Mouse (Mus musculus) MEL (cell line): ENCODE measurements around the gene Nos3. TPM values are rescaled to one million over a fixed set of nuclear protein-coding genes. Genes with fewer than 3 reads are reported as not detected.

Source experiments
- DNase-seq: peaks from one replicate; pipeline ENCODE4 v3.0.0; 2011; ENCODE audit warnings: low read depth, low spot score
- H3K27ac ChIP-seq: 2 replicates; pipeline ENCODE4 v1.5.1; 2012; ENCODE audit warnings: low read depth, mild to moderate bottlenecking, control low read depth, low read length, moderate library complexity; ENCODE audit not compliant: control insufficient read depth
- H3K27me3 ChIP-seq, 2 experiments: fragments of 150-350 bp in 1 of 2; sonication (generic) in 1 of 2; 2 replicates each; pipeline ENCODE4 v1.6.1; 2012; ENCODE audit warnings: low read length in 2 of 2, mild to moderate bottlenecking in 2 of 2, improper control_type of control experiment in 1 of 2, moderate library complexity in 1 of 2; ENCODE audit not compliant: insufficient read depth in 2 of 2, control insufficient read depth in 1 of 2
- H3K36me3 ChIP-seq, 2 experiments: 2 replicates each; pipeline ENCODE4 v1.6.1; 2012 to 2014; ENCODE audit warnings: low read length in 2 of 2, improper control_type of control experiment in 1 of 2, inconsistent platforms in 1 of 2, mild to moderate bottlenecking in 1 of 2; ENCODE audit not compliant: insufficient read depth in 2 of 2, control insufficient read depth in 1 of 2
- H3K4me1 ChIP-seq, 2 experiments: fragments of 150-350 bp in 1 of 2; sonication (generic) in 1 of 2; 2 replicates each; pipeline ENCODE4 v1.6.1; 2012; ENCODE audit warnings: low read length in 2 of 2, improper control_type of control experiment in 1 of 2, mild to moderate bottlenecking in 1 of 2; ENCODE audit not compliant: insufficient read depth in 2 of 2, control insufficient read depth in 1 of 2
- H3K4me3 ChIP-seq, 2 experiments: fragments of 150-350 bp in 1 of 2; sonication (generic) in 1 of 2; 2 replicates each; pipeline ENCODE4 v1.5.1; 2012; ENCODE audit warnings: low read depth in 2 of 2, low read length in 2 of 2, mild to moderate bottlenecking in 2 of 2, moderate library complexity in 2 of 2, control low read depth in 1 of 2, improper control_type of control experiment in 1 of 2; ENCODE audit not compliant: control insufficient read depth in 1 of 2, insufficient read depth in 1 of 2
- H3K79me2 ChIP-seq: 2 replicates; pipeline ENCODE4 v1.6.1; 2012; ENCODE audit warnings: mild to moderate bottlenecking, low read length, moderate library complexity; ENCODE audit not compliant: control insufficient read depth, poor library complexity, insufficient read depth
- H3K9ac ChIP-seq: 2 replicates; pipeline ENCODE4 v1.6.1; 2012; ENCODE audit warnings: low read depth, mild to moderate bottlenecking, control low read depth, low read length, moderate library complexity; ENCODE audit not compliant: control insufficient read depth, poor library complexity, severe bottlenecking
- H3K9me3 ChIP-seq: fragments of 150-350 bp; sonication (generic); replicated peaks from 2 replicates; pipeline ENCODE4 v1.6.1; 2012; ENCODE audit warnings: mild to moderate bottlenecking, low read length, improper control_type of control experiment, moderate library complexity; ENCODE audit not compliant: insufficient read depth
- CHD1 ChIP-seq: IDR thresholded peaks from 2 replicates; pipeline ENCODE4 v1.6.1; 2012; ENCODE audit warnings: low read depth, mild to moderate bottlenecking, inconsistent platforms, low read length, improper control_type of control experiment
- CHD2 ChIP-seq: IDR thresholded peaks from 2 replicates; pipeline ENCODE4 v1.6.1; 2011; ENCODE audit warnings: low read length, improper control_type of control experiment
- CTCF ChIP-seq, 3 experiments: IDR thresholded peaks in 2 of 3; conservative IDR thresholded peaks in 1 of 3; 2 replicates each; pipeline ENCODE4 v1.5.1; 2011 to 2012; ENCODE audit warnings: low read length in 3 of 3, low read depth in 2 of 3, mild to moderate bottlenecking in 2 of 3, improper control_type of control experiment in 1 of 3, inconsistent platforms in 1 of 3, mixed read lengths in 1 of 3, moderate library complexity in 1 of 3; ENCODE audit not compliant: control insufficient read depth in 1 of 3, insufficient read depth in 1 of 3, poor library complexity in 1 of 3, severe bottlenecking in 1 of 3
- E2F4 ChIP-seq: IDR thresholded peaks from 2 replicates; pipeline ENCODE4 v1.6.1; 2011; ENCODE audit warnings: low read depth, low read length, improper control_type of control experiment, borderline replicate concordance
- EP300 ChIP-seq, 2 experiments: IDR thresholded peaks; 2 replicates each; pipeline ENCODE4 v1.6.1; 2011; ENCODE audit warnings: improper control_type of control experiment in 2 of 2, low read length in 2 of 2, low read depth in 1 of 2, mild to moderate bottlenecking in 1 of 2
- ETS1 ChIP-seq: IDR thresholded peaks from 2 replicates; pipeline ENCODE4 v1.6.1; 2012; ENCODE audit warnings: low read depth, mild to moderate bottlenecking, inconsistent platforms, low read length, improper control_type of control experiment, moderate library complexity
- GABPA ChIP-seq: IDR thresholded peaks from 2 replicates; pipeline ENCODE4 v1.6.1; 2012; ENCODE audit warnings: low read depth, mild to moderate bottlenecking, inconsistent platforms, low read length, improper control_type of control experiment, moderate library complexity
- GATA1 ChIP-seq: IDR thresholded peaks from 2 replicates; pipeline ENCODE4 v1.6.1; 2011; ENCODE audit warnings: low read depth, low read length, improper control_type of control experiment
- HCFC1 ChIP-seq: IDR thresholded peaks from 2 replicates; pipeline ENCODE4 v1.6.1; 2012; ENCODE audit warnings: low read depth, mild to moderate bottlenecking, inconsistent platforms, low read length, improper control_type of control experiment, moderate library complexity
- JUND ChIP-seq: IDR thresholded peaks from 2 replicates; pipeline ENCODE4 v1.6.1; 2011; ENCODE audit warnings: low read depth, mild to moderate bottlenecking, improper control_type of control experiment, low read length
- KAT2A ChIP-seq: conservative IDR thresholded peaks from 2 replicates; pipeline ENCODE4 v1.6.1; 2012; ENCODE audit warnings: low read depth, low read length, improper control_type of control experiment, inconsistent platforms
- MAFK ChIP-seq: IDR thresholded peaks from 2 replicates; pipeline ENCODE4 v1.6.1; 2011; ENCODE audit warnings: low read depth, mild to moderate bottlenecking, low read length, improper control_type of control experiment, borderline replicate concordance
- MAX ChIP-seq: IDR thresholded peaks from 2 replicates; pipeline ENCODE4 v1.6.1; 2011; ENCODE audit warnings: low read length, improper control_type of control experiment
- MAZ ChIP-seq: IDR thresholded peaks from 2 replicates; pipeline ENCODE4 v1.6.1; 2012; ENCODE audit warnings: low read depth, mild to moderate bottlenecking, inconsistent platforms, low read length, improper control_type of control experiment
- MEF2A ChIP-seq: IDR thresholded peaks from 2 replicates; pipeline ENCODE4 v1.6.1; 2014; ENCODE audit warnings: low read depth, mild to moderate bottlenecking, inconsistent platforms, low read length, improper control_type of control experiment; ENCODE audit not compliant: poor library complexity, insufficient replicate concordance, severe bottlenecking; ENCODE audit errors: extremely low read depth
- MYC ChIP-seq: IDR thresholded peaks from 2 replicates; pipeline ENCODE4 v1.6.1; 2011; ENCODE audit warnings: low read depth, mild to moderate bottlenecking, low read length, improper control_type of control experiment, moderate library complexity
- POLR2A ChIP-seq, 2 experiments: IDR thresholded peaks; 2 replicates each; pipeline ENCODE4 v1.6.1; 2011 to 2012; ENCODE audit warnings: low read length in 2 of 2, mild to moderate bottlenecking in 2 of 2, control low read depth in 1 of 2, improper control_type of control experiment in 1 of 2, low read depth in 1 of 2, moderate library complexity in 1 of 2; ENCODE audit not compliant: control insufficient read depth in 1 of 2, insufficient read depth in 1 of 2, poor library complexity in 1 of 2
- POLR2AphosphoS2 ChIP-seq: IDR thresholded peaks from 2 replicates; pipeline ENCODE4 v1.6.1; 2011; ENCODE audit warnings: low read length, improper control_type of control experiment
- RAD21 ChIP-seq: IDR thresholded peaks from 2 replicates; pipeline ENCODE4 v1.6.1; 2011; ENCODE audit warnings: mild to moderate bottlenecking, low read depth, low read length, improper control_type of control experiment
- RCOR1 ChIP-seq: IDR thresholded peaks from 2 replicates; pipeline ENCODE4 v1.6.1; 2012; ENCODE audit warnings: low read depth, mild to moderate bottlenecking, inconsistent platforms, low read length, improper control_type of control experiment
- SIN3A ChIP-seq: IDR thresholded peaks from 2 replicates; pipeline ENCODE4 v1.6.1; 2012; ENCODE audit warnings: low read length, improper control_type of control experiment, inconsistent platforms
- TAL1 ChIP-seq: IDR thresholded peaks from 2 replicates; pipeline ENCODE4 v1.6.1; 2012; ENCODE audit warnings: mild to moderate bottlenecking, inconsistent platforms, low read length, moderate library complexity, mixed read lengths
- TBP ChIP-seq: IDR thresholded peaks from 2 replicates; pipeline ENCODE4 v1.8.0; 2011; ENCODE audit warnings: low read depth, low read length, improper control_type of control experiment
- TCF12 ChIP-seq: IDR thresholded peaks from 2 replicates; pipeline ENCODE4 v1.6.1; 2014; ENCODE audit warnings: low read depth, mild to moderate bottlenecking, inconsistent platforms, low read length, improper control_type of control experiment, moderate library complexity
- UBTF ChIP-seq: IDR thresholded peaks from 2 replicates; pipeline ENCODE4 v1.6.1; 2012; ENCODE audit warnings: low read depth, mild to moderate bottlenecking, inconsistent platforms, low read length, improper control_type of control experiment, moderate library complexity, borderline replicate concordance; ENCODE audit not compliant: insufficient read depth
- ZC3H11A ChIP-seq: IDR thresholded peaks from 2 replicates; pipeline ENCODE4 v1.6.1; 2012; ENCODE audit warnings: low read depth, mild to moderate bottlenecking, inconsistent platforms, low read length, improper control_type of control experiment
- ZMIZ1 ChIP-seq: IDR thresholded peaks from 2 replicates; pipeline ENCODE4 v1.6.1; 2012; ENCODE audit warnings: low read depth, mild to moderate bottlenecking, inconsistent platforms, low read length, improper control_type of control experiment, moderate library complexity
- ZNF384 ChIP-seq: IDR thresholded peaks from 2 replicates; pipeline ENCODE4 v1.6.1; 2012; ENCODE audit warnings: low read depth, mild to moderate bottlenecking, inconsistent platforms, low read length, improper control_type of control experiment
- polyA plus RNA-seq, 2 experiments: library from polyadenylated mRNA; stranded (reverse) in 1 of 2; unstranded in 1 of 2; fragments of >175 nt in 1 of 2; fragments of >200 nt in 1 of 2; gene quantifications; 2 replicates each; pipeline versions ENCODE4 v1.2.1 to v1.2.4; 2012; ENCODE audit warnings: low replicate concordance in 2 of 2, low read depth in 1 of 2; ENCODE audit not compliant: insufficient read length in 2 of 2, insufficient read depth in 1 of 2, missing spikeins in 1 of 2
- total RNA-seq: library from RNA; depleted of rRNA; stranded (reverse); fragments of 300-350 nt; gene quantifications from 2 replicates; pipeline ENCODE4 v1.2.3, GENCODE M21; 2012

Nos3 gene
- total and polyA plus RNA-seq, 3 experiments, result 3.9 to 6.2 TPM; not detected in 1

GRCm38 (mm10) chr5:24379501-24379900, 14.9 kb downstream of the Nos3 start:
- Histone ChIP-seq H3K9ac (peak overlapping the region; percentile 26), H3K27ac (peak overlapping the region; percentile 77), H3K9me3 (no peaks in the 10 kb centered on the region), H3K27me3 (no peaks in the 10 kb centered on the region), H3K36me3 (peaks cover 0 to 43% of the 10 kb centered on the region in 2 experiments; a peak in 2 of 4 replicates), H3K79me2 (no peaks in the 10 kb centered on the region; the same call in 1 of the 2 replicates), H3K4me3 (peak overlapping the region; percentile 2 to 7; a peak in 1 of 4 replicates), H3K4me1 (peaks cover 22 to 66% of the 10 kb centered on the region in 2 experiments)
- peak; percentile 62 for DNase-seq
- TF ChIP-seq CHD2 (no peak), ZC3H11A (no peak), SIN3A (no peak), ETS1 (no peak), EP300 (IDR thresholded peaks at IDR 0.05; ENCODE audit: low read depth in 1 of 2, low read length in 2 of 2) (peak; percentile 21 to 50; a peak in 3 of 4 replicates), GATA1 (no peak), POLR2A (IDR thresholded peaks at IDR 0.05; ENCODE audit: control insufficient read depth in 1 of 2, insufficient read depth in 1 of 2, low read depth in 1 of 2, low read length in 2 of 2, poor library complexity in 1 of 2) (no peak; a peak in 1 of 4 replicates), RCOR1 (0 out of 2 replicates have a peak, but pooled peaks have one; percentile 18), TBP (0 out of 2 replicates have a peak, but pooled peaks have one; percentile 25), TAL1 (0 out of 2 replicates have a peak, but pooled peaks have one; percentile 15), KAT2A (no peak), MEF2A (no peak), MAZ (no peak), CHD1 (no peak), CTCF (IDR thresholded peaks at IDR 0.05 in 2 of 3, conservative IDR thresholded peaks at IDR 0.05 in 1 of 3; ENCODE audit: control insufficient read depth in 1 of 3, insufficient read depth in 1 of 3, low read depth in 2 of 3, low read length in 3 of 3, poor library complexity in 1 of 3, severe bottlenecking in 1 of 3) (no peak)

- H3K4me3 ChIP-seq, result peak overlapping the region in 1 of 2 experiments; percentile 18; a peak in 1 of 4 replicates
- H3K27ac ChIP-seq, result peak overlapping the region; percentile 77; the same call in 1 of the 2 replicates
- peaks cover 22 to 72% of the 10 kb centered on the region in 2 experiments for H3K4me1 ChIP-seq
- peaks cover 0 to 52% of the 10 kb centered on the region in 2 experiments; a peak in 2 of 4 replicates for H3K36me3 ChIP-seq
- H3K79me2 ChIP-seq, result no peaks in the 10 kb centered on the region; the same call in 1 of the 2 replicates
- H3K9me3 ChIP-seq, result no peaks in the 10 kb centered on the region
- no peaks in the 10 kb centered on the region for H3K27me3 ChIP-seq
- peak; percentile 89 for DNase-seq
- peak overlapping the region; percentile 48 for H3K9ac ChIP-seq
- TF ChIP-seq KAT2A (no peak), MYC (0 out of 2 replicates have a peak, but pooled peaks have one; percentile 56), EP300 (IDR thresholded peaks at IDR 0.05; ENCODE audit: low read depth in 1 of 2, low read length in 2 of 2) (peak; percentile 95 to 98), POLR2AphosphoS2 (peak; percentile 30; the same call in 1 of the 2 replicates), SIN3A (peak; percentile 92), MAFK (peak; percentile 16; the same call in 1 of the 2 replicates), MAX (no peak), UBTF (no peak), HCFC1 (no peak), POLR2A (IDR thresholded peaks at IDR 0.05; ENCODE audit: control insufficient read depth in 1 of 2, insufficient read depth in 1 of 2, low read depth in 1 of 2, low read length in 2 of 2, poor library complexity in 1 of 2) (no peak), ZNF384 (no peak), TCF12 (peak; percentile 97), RCOR1 (peak; percentile 97), ZC3H11A (no peak), JUND (no peak), ZMIZ1 (no peak), E2F4 (no peak), MAZ (peak; percentile 53), CTCF (IDR thresholded peaks at IDR 0.05 in 2 of 3, conservative IDR thresholded peaks at IDR 0.05 in 1 of 3; ENCODE audit: control insufficient read depth in 1 of 3, insufficient read depth in 1 of 3, low read depth in 2 of 3, low read length in 3 of 3, poor library complexity in 1 of 3, severe bottlenecking in 1 of 3) (no peak), GABPA (no peak), CHD2 (no peak; the same call in 1 of the 2 replicates), MEF2A (no peak), RAD21 (no peak)
These were observed 15.9 kb downstream of the Nos3 start for GRCm38 (mm10) chr5:24380499-24380898.
